Mouse (Mus musculus) hindbrain, embryonic 15.5 days (tissue): Measurements from ENCODE around the gene Ankrd63. TPM values are rescaled to one million over a fixed set of nuclear protein-coding genes. Genes with fewer than 3 reads are reported as not detected.

Source experiments
- ATAC-seq: fragments of 200-750 bp; cut with Nextera tagmentation; 2 replicates; pipeline ENCODE4 v1.8.0; 2017; ENCODE audit warnings: low read depth, moderate number of reproducible peaks, moderate TSS enrichment; ENCODE audit not compliant: low FRiP score
- H3K27ac ChIP-seq: fragments of 300-500 bp; sonication (generic); replicated peaks from 2 replicates; pipeline ENCODE4 v1.5.1; 2015; ENCODE audit warnings: mild to moderate bottlenecking, inconsistent platforms
- H3K27me3 ChIP-seq: fragments of 300-500 bp; sonication (generic); 2 replicates; pipeline ENCODE4 v1.6.1; 2015; ENCODE audit warnings: control low read depth, inconsistent platforms
- H3K36me3 ChIP-seq: fragments of 300-500 bp; sonication (generic); 2 replicates; pipeline ENCODE4 v1.6.1; 2015; ENCODE audit warnings: control low read depth, inconsistent platforms
- H3K4me1 ChIP-seq: fragments of 300-500 bp; sonication (generic); replicated peaks from 2 replicates; pipeline ENCODE4 v1.6.1; 2015; ENCODE audit warnings: control low read depth, inconsistent platforms
- H3K4me2 ChIP-seq: fragments of 300-500 bp; sonication (generic); 2 replicates; pipeline ENCODE4 v1.6.1; 2015; ENCODE audit warnings: moderate library complexity, mild to moderate bottlenecking, inconsistent platforms
- H3K4me3 ChIP-seq: fragments of 300-500 bp; sonication (generic); 2 replicates; pipeline ENCODE4 v1.5.1; 2015; ENCODE audit warnings: mild to moderate bottlenecking, inconsistent platforms
- H3K9ac ChIP-seq: fragments of 300-500 bp; sonication (generic); 2 replicates; pipeline ENCODE4 v1.6.1; 2015; ENCODE audit warnings: inconsistent platforms
- H3K9me3 ChIP-seq: fragments of 300-500 bp; sonication (generic); 2 replicates; pipeline ENCODE4 v1.6.1; 2016; ENCODE audit warnings: control low read depth, inconsistent platforms
- WGBS: fragments of 180-500 bp; shearing (Covaris S2); methylation state at CpG from one replicate; pipeline ENCODE4 v1.1.7; 2015; 5-methylcytosine and 5-hydroxymethylcytosine counted together
- polyA plus RNA-seq: library from polyadenylated mRNA; unstranded; fragments of >200 nt; fragmentation: Nextera tagmentation; extraction: Ambion mirVana; gene quantifications from 2 replicates; pipeline ENCODE4 v1.2.1, GENCODE M21; 2015

Gene Ankrd63
- polyA plus RNA-seq, 1 experiment from 2014 or later: 0.05 TPM

GRCm38 (mm10) chr2:118723693-118724486 is 20.1 kb upstream of the Ankrd63 start:
- Histone ChIP-seq H3K27ac (no peak overlapping the region), H3K36me3 (no peaks in the 10 kb centered on the region), H3K9me3 (no peaks in the 10 kb centered on the region), H3K4me2 (no peak overlapping the region), H3K4me3 (no peak overlapping the region), H3K27me3 (0 out of 2 replicates have a peak, but pooled peaks cover 6% of the 10 kb centered on the region), H3K9ac (no peak overlapping the region), H3K4me1 (no peaks in the 10 kb centered on the region; the same call in 1 of the 2 replicates)
- WGBS: 84% methylated on average over 15 of the region's 15 CpGs
- no peak for ATAC-seq

- Histone ChIP-seq H3K4me3 (no peak overlapping the region), H3K9me3 (no peaks in the 10 kb centered on the region), H3K4me1 (peaks cover 13% of the 10 kb centered on the region), H3K27me3 (peaks cover 14% of the 10 kb centered on the region), H3K4me2 (no peak overlapping the region), H3K9ac (no peak overlapping the region), H3K36me3 (no peaks in the 10 kb centered on the region), H3K27ac (no peak overlapping the region)
- WGBS: 95% methylated on average over 5 of the region's 5 CpGs
- no peak for ATAC-seq
Observed at GRCm38 (mm10) chr2:118716677-118717076, 12.9 kb upstream of the Ankrd63 start.

- H3K9me3 ChIP-seq: no peaks in the 10 kb centered on the region
- peaks cover 32% of the 10 kb centered on the region for H3K27me3 ChIP-seq
- H3K4me1 ChIP-seq: peaks cover 25% of the 10 kb centered on the region
- 0 out of 2 replicates have a peak overlapping the region, but pooled peaks have one; percentile 26 for H3K27ac ChIP-seq
- H3K36me3 ChIP-seq: no peaks in the 10 kb centered on the region
- WGBS: 19% methylated on average over 4 of the region's 4 CpGs
- peak; percentile 35; the same call in 1 of the 2 replicates for ATAC-seq
- no peak overlapping the region for H3K9ac ChIP-seq
- no peak overlapping the region for H3K4me2 ChIP-seq
- no peak overlapping the region for H3K4me3 ChIP-seq
Observed at GRCm38 (mm10) chr2:118714230-118714629, 10.5 kb upstream of the Ankrd63 start.

GRCm38 (mm10) chr2:118713631-118714030 is 9.9 kb upstream of the Ankrd63 start:
- WGBS: 90% methylated on average over 6 of the region's 6 CpGs
- Histone ChIP-seq H3K9me3 (no peaks in the 10 kb centered on the region), H3K4me1 (peaks cover 25% of the 10 kb centered on the region), H3K4me2 (no peak overlapping the region), H3K27me3 (peaks cover 38% of the 10 kb centered on the region), H3K4me3 (no peak overlapping the region), H3K9ac (no peak overlapping the region), H3K27ac (no peak overlapping the region), H3K36me3 (no peaks in the 10 kb centered on the region)
- no peak for ATAC-seq

GRCm38 (mm10) chr2:118711038-118711494 is 7.3 kb upstream of the Ankrd63 start:
- peaks cover 63% of the 10 kb centered on the region for H3K27me3 ChIP-seq
- no peaks in the 10 kb centered on the region for H3K9me3 ChIP-seq
- peak; percentile 78 for ATAC-seq
- WGBS: under 1% methylated on average over 36 of the region's 36 CpGs
- H3K4me1 ChIP-seq: peaks cover 25% of the 10 kb centered on the region
- H3K9ac ChIP-seq: peak overlapping the region; percentile 58
- no peak overlapping the region for H3K27ac ChIP-seq
- H3K4me2 ChIP-seq: peak overlapping the region; percentile 85
- peak overlapping the region; percentile 47 for H3K4me3 ChIP-seq
- H3K36me3 ChIP-seq: no peaks in the 10 kb centered on the region

GRCm38 (mm10) chr2:118709655-118710221 is 6.0 kb upstream of the Ankrd63 start:
- ATAC-seq: no peak
- Histone ChIP-seq H3K27me3 (peaks cover 76% of the 10 kb centered on the region), H3K36me3 (no peaks in the 10 kb centered on the region), H3K9me3 (no peaks in the 10 kb centered on the region), H3K4me1 (peaks cover 21% of the 10 kb centered on the region), H3K4me3 (no peak overlapping the region), H3K9ac (no peak overlapping the region), H3K27ac (no peak overlapping the region), H3K4me2 (no peak overlapping the region)
- WGBS: 47% methylated on average over 4 of the region's 4 CpGs

GRCm38 (mm10) chr2:118708472-118708871 is 4.7 kb upstream of the Ankrd63 start:
- Histone ChIP-seq H3K9me3 (no peaks in the 10 kb centered on the region), H3K36me3 (no peaks in the 10 kb centered on the region), H3K27ac (no peak overlapping the region), H3K27me3 (peaks cover 89% of the 10 kb centered on the region), H3K4me3 (no peak overlapping the region), H3K4me1 (peaks cover 26% of the 10 kb centered on the region), H3K4me2 (no peak overlapping the region), H3K9ac (no peak overlapping the region)
- 86% methylated on average over 4 of the region's 4 CpGs for WGBS
- ATAC-seq: no peak

- H3K9ac ChIP-seq: no peak overlapping the region
- WGBS: 10% methylated on average over 6 of the region's 6 CpGs
Observed at GRCm38 (mm10) chr2:118706436-118706835, 2.7 kb upstream of the Ankrd63 start.

GRCm38 (mm10) chr2:118702883-118703761 is 641 bp downstream of the Ankrd63 start:
- H3K4me1 ChIP-seq: peaks cover 37% of the 10 kb centered on the region
- H3K27me3 ChIP-seq: peaks cover 94% of the 10 kb centered on the region
- peak overlapping the region; percentile 37 for H3K4me3 ChIP-seq
- no peak overlapping the region for H3K27ac ChIP-seq
- no peaks in the 10 kb centered on the region for H3K36me3 ChIP-seq
- H3K9me3 ChIP-seq: no peaks in the 10 kb centered on the region
- peak overlapping the region; percentile 64 for H3K4me2 ChIP-seq
- peak; percentile 31; the same call in 1 of the 2 replicates for ATAC-seq
- no peak overlapping the region for H3K9ac ChIP-seq
- WGBS: under 1% methylated on average over 88 of the region's 93 CpGs

More at GRCm38 (mm10) chr2:118706436-118706835, 2.7 kb upstream of the Ankrd63 start:
- ATAC-seq: no peak
- Histone ChIP-seq H3K4me3 (no peak overlapping the region), H3K4me1 (peaks cover 36% of the 10 kb centered on the region), H3K27me3 (peaks cover 93% of the 10 kb centered on the region), H3K36me3 (no peaks in the 10 kb centered on the region), H3K27ac (no peak overlapping the region), H3K9me3 (no peaks in the 10 kb centered on the region), H3K4me2 (no peak overlapping the region)

- Histone ChIP-seq H3K9ac (no peak overlapping the region), H3K27ac (no peak overlapping the region), H3K9me3 (no peaks in the 10 kb centered on the region), H3K4me3 (peak overlapping the region; percentile 37), H3K27me3 (peaks cover 89% of the 10 kb centered on the region), H3K36me3 (no peaks in the 10 kb centered on the region), H3K4me2 (peak overlapping the region; percentile 64), H3K4me1 (peaks cover 37% of the 10 kb centered on the region)
- WGBS: 4% methylated on average over 51 of the region's 51 CpGs
- ATAC-seq: no peak
Observed at GRCm38 (mm10) chr2:118701971-118702882, 1.5 kb downstream of the Ankrd63 start.

GRCm38 (mm10) chr2:118701161-118701560 is 2.6 kb downstream of the Ankrd63 start:
- Histone ChIP-seq H3K4me3 (0 out of 2 replicates have a peak overlapping the region, but pooled peaks have one; percentile 4), H3K27me3 (peaks cover 87% of the 10 kb centered on the region), H3K36me3 (peaks cover 3% of the 10 kb centered on the region; the same call in 1 of the 2 replicates), H3K9me3 (no peaks in the 10 kb centered on the region), H3K4me1 (peaks cover 43% of the 10 kb centered on the region), H3K9ac (no peak overlapping the region), H3K27ac (no peak overlapping the region), H3K4me2 (no peak overlapping the region)
- ATAC-seq: no peak
- 5% methylated on average over 5 of the region's 5 CpGs for WGBS
